Mouse (Mus musculus) frontal cortex, adult (tissue): Measurements from ENCODE around the gene Prelp.

Source experiments
- ATAC-seq: cut with Nextera tagmentation; 2 replicates; pipeline ENCODE4 v1.9.2; 2017; ENCODE audit warnings: mild to moderate bottlenecking, moderate library complexity, mixed read lengths; ENCODE audit not compliant: low TSS enrichment

The Prelp gene

DNA sequence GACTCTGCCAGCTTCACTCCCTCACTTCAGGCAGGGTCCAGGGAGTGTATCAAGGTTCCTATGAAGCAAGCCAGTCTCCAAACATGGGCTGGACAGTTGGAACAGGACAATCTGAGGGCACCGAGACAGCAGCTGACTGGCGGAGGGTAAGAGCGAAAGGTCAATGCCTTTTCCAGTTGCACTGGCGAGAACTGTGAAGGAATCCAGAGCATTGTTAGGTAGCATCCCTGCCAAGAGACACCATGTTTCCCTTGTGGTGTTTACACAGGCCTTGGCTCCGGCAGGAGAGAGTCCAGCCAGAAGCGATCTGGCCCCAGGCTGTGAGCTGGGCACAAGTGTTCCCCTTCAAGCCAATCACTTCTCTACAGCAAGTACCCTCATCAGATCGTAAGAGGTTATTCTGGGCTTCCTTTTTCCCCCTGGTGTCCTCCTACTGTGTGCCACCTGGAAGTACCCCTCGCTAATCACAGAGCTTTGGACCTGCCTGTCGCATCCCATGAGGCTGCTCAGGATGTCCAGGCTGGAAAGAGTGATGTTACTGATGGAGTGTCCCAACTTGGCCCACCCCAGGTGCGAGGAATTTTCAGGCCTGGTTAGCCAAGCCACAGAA, 13.2 kb upstream of the Prelp start:
- no peak for ATAC-seq

DNA sequence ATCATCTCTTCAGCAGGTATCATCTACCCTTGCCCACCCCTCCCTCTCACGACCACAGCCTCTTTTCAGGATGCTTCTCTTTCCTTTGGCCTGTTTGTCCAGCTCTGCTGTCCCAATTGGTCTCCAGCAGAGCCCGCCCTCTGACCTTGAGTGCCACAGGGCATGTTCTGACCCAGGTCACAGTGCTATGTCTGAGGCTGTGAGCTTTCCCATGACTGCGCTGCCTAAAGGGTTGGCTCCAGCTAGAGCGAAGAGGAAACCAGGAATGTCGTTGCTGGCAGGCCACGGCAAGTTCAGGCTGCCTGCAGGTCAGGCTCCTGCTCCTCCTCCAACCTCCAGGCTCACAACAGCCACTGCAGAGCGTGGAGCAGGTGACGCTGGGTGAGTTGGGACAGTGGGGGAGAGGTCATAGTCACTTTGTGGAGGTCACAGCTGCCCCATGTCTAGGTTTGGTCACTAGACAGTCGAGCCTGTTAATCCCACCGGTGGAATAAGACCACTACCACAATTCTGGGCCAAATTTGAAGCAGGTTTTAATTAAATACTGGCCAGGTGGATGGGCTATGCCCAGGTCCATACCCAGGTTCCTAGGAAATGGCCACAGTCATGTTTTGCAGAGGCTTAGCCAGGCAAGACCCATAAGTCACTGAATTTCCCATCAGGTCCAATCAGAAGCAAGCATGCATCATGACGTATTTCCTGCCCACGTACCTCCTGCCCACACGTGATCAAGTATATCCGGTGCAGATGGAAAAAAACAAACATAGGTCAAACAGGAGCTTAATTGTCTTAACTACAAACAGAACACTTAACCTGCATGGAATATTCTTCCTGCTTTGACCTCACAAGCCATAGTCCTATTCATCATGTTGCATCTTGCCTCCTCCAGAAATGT, 12.3 kb upstream of the Prelp start:
- no peak for ATAC-seq

DNA sequence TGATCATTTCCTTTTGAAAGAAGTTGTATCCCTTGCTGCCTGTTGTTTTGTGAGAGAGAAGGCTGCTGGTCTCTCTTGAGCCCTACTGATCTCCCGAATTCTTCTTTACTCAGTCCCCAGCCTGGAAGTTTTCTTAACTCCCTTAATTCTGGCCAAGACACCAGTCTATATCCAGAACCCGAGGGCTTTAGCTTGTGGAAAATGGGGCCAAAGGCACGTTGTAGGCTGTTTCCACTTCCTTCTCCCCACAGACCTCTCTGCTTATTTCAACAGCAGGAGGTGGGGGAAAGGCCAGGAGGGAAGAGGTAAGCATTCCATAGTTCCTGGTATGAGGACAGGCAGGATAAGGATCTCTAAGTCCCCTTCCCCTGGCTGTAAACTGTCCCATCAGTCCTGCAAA, 8.8 kb upstream of the Prelp start:
- no peak for ATAC-seq

DNA sequence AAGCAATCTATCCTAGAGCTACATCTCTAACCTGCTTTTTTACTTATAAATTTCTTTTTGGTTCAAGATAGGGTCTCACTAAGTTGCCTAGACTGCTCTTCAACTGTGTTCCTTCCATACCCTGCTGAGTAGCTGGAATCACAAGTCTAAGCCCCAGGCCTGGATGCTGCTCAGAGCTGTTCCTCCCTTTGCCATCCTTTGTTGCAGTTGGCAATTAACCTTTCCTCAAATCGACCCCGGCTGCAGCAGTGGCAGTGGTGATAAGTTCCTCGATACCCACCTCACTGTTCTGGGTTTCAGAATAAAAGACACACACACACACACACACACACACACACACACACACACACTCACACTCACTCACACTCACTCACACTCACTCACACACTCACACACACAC, 4.0 kb upstream of the Prelp start:
- no peak for ATAC-seq

DNA sequence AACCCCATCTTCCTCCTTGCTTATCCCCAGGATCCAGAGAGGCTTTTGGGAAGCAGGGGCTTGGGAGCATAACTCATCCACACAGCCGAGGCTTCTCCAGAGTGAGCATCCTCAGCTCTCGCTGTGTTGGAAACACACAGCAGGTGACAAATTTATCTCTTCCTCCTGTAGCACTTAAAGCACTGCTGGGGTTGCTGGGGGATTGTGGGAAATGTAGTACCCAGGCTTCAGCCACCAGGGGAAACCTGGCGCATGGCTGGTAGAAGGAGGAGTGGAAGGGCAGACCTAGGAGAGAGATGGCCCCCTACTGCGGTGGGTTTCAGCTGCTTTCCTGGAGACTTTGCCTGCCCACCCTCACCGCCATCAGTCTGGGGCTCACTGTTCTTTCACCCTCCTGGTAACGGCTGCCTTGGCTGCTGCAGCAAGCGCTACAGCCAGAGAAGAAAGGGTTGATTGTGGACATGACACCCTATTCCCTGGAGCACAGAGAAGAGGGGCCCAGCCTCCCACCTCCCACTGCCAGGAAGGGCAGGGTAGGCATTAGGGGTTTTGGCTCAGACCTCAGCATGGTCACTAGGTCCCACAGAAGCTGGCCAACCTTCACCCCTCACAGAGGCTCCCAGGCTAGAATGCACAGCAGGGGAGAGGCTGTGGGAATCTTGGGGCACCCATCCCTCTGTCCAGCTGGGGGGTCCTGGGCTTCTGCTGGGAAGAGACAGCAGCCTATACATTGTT, 3.1 kb upstream of the Prelp start:
- ATAC-seq: peak; percentile 98

DNA sequence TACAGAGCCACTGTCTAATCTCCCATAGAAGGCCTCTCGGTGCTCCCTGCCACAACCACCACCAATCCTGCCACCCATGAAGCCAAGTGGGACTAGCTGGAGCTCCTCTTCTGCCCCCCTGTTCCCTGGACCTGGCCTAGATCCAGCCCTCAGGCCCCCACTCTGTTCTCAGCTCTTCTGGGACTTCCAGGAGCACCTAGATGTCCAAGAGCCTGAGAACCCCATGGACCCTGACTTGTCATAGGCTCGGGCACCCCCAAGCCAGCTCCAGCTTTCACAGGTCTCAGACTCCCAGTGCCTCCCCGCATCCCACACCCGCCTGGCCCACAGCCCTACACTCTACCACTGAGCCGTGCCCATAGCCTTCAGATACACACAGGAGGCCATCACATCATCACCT, 1.9 kb upstream of the Prelp start:
- ATAC-seq: no peak

DNA sequence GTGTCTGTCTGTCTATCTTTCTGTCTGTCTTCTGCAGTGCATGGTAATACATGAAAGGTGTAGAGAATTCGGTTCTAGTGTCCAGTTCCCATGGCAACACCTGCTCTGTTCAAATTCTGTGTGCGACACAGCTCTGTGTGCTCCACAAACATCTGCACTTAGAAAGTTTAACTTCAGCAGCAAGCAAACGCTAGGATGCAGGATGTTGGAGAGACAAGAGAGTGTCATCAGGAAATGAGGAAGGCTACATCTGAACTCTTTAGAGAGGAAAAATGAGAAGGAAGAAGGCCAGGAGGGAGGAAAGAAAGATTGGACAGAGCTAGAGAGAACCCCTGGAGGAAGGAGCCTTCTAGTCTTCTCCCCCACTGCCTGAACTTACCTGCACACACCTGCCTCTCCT, 338 bp downstream of the Prelp start:
- ATAC-seq: no peak

DNA sequence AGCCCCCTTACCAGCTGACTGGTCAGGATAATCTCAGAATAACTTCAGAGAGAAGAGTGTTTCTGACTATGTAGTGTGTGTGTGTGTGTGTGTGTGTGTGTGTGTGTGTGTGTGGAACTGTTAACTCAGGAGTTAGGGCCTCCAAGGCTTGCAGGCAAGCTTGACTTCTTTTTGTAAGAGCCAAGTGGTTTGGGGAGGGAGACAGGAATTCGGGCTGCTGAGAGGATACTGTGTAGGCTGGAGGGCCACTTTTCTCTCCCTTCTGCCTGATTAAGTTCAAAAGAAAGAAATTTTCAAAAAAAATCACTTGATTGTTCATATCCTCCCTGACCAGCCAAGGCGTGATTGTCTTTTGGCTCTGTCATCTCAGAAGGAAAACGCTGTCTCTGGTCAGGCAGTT, 813 bp downstream of the Prelp start:
- ATAC-seq: no peak

DNA sequence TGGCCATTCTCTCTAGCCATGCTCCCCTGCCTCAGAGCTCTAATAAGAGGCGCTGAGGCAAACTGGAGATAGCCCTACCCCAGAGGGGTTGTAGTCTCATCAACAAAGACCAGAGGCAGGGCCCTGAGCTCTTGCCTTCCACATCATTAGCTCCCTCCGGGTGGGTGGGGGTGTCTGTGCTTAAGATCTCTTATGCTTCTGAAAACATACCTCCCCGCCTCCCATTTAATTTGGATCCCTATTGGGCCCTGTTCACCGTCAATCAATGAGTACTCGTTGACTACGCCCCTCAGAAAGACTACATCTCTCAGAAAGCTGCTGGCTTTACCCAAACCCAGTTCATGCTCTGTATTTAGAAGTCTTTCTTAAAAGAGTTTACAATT, 3.1 kb downstream of the Prelp start:
- ATAC-seq: no peak

DNA sequence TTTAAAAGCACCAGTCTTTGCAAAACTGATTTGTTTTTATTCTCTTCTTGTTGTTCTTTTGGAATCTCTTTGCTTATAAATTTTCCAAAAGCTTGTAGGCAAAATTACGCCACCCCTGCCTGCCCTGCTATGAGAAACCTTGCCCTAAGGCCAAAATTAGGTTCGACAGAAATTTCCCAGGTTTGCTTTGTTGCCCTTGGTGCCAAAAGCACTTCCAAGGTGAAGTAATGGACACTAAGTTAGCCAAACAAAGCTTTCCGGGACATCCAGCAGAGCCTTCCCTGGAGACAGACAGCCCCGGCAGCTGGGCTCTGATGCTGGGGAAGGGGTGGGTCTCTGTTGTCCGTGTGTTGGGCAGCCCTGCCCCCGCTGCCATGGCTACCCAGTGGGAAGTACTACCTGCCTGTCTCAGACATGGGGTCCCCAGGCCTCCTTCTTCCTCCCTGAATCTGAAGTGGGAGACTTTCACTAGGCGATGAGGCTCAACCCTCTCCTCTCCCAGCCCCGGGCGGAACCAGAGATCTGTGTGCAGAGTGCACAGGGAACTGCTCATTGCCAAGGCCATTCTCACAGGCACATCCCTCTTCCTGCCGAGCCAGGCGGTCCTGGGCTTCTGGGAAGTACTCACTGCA, 3.6 kb downstream of the Prelp start:
- ATAC-seq: no peak

DNA sequence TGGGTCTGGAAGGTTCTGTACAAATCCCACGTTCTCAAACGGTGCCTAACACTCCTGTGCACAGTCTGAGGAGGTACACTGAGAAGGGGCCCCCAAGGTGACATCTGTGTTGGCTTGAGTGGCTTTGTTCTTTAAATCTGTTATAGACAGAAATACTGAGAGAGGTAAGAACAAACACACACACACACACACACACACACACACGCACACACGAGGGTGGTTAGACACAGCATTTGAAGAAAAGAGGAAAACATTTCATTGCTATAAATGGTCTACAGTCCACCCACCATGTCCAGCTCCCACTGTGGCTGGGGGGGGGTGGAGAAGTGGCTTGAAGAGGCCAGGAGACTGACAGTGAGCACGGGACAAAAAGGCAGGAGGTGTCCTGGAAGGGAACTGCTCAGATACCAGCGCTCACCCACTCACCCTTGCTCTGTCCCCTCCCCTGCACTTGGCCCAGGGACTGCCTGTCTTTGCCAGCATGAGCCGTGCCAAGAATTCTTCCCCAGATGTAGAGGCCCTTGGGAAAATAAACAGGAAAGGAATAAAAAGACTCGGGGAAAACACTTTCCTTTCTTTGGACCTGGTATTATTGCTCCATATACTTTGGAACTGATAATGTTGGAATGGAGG, 5.4 kb downstream of the Prelp start:
- ATAC-seq: peak; percentile 45; the same call in 1 of the 2 replicates

DNA sequence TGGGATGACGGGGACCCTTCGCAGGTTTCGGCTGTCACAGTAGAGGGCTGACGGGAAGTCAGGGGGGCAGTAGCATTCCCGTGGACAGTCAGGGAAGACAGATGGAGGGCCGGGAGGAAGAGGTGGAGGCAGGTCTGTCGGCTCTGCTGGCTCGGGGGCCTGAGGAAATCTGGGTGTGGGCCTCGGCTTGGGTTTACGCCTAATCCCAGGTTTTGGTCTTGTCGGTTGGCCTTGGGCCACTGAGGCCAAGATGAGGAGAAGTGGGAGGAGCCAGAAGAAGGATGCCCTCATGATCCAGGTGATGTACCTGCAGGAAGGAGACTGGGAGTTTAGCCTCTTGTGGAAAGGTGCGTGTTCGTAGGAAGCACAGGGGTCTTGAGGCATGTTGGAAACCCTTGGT, 6.1 kb downstream of the Prelp start:
- no peak for ATAC-seq

DNA sequence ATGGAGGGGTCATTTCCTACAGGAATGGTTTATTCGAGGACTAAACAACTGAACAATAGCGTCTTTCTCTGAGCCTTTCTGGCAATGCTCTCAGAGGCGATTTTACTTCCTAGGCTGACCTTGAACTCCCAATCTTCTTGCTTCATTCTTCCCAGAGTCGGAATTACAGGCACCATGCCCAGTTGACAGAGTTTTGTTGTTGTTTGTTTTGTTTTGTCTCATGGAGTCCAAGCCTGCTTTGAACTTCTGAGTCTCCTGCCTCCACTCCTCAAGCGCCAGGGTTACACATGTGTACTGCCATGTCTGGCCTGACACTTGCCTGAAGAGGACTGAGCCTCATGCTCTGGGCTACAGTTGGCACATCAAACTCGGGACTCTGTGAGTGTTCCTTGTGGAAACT, 8.2 kb downstream of the Prelp start:
- ATAC-seq: no peak

DNA sequence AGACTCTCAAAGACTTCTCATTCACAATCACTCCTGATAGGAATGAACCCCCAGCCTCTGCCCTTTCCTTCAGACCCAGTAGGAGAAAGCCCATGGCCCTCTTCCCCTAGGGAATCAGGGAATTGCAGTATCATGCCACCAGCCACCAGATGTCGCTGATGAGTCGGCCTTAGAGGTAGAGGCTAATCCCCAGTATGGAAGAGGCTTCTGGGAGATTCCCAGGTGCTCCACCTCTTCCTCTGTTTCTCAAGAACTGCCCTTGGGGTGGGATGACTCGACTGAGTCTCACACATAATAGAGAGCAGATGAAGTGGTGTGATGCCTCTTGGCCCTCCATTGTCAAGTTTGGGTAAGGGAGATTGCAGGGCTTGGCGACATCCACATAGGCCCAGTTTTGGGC, 9.8 kb downstream of the Prelp start:
- no peak; the same call in 1 of the 2 replicates for ATAC-seq

DNA sequence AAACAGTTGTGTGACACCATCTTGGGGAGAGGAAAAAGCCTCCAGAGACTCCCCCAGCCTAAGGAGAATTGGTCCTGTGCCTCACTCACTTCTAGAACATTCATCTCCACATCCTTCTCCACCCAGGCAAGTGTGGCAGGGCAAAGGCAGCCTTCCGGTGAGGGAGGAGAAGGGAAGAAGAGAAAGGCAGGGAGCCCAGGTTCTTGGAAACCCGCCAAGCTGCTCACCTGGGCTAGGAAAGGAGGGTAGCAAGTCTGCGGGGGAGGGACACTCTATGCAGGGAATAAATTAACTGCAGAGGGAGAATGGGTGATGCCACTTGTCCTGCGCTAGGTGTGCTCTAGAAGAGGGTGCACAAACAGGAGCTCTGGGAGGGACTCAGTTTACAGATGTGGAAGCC, 10.2 kb downstream of the Prelp start:
- no peak for ATAC-seq

DNA sequence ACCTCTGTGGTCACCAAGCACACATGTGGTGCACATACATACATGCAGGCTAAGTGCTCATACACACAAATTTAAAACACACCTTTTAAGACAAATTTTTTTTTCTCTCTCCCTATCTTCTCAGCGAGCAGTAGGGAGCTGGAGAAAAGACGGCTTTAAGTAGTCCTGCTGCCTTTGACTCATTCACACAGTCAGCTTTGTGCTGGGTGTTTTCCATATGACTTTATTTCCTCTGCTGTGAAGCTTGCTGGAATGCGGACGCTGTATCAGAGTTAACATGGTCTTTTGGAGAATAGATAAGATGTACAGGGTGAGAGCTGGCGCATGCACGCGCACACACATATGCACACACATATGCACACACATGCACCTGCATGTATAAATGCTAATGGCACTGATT, 11.1 kb downstream of the Prelp start:
- ATAC-seq: peak; percentile 40; the same call in 1 of the 2 replicates

DNA sequence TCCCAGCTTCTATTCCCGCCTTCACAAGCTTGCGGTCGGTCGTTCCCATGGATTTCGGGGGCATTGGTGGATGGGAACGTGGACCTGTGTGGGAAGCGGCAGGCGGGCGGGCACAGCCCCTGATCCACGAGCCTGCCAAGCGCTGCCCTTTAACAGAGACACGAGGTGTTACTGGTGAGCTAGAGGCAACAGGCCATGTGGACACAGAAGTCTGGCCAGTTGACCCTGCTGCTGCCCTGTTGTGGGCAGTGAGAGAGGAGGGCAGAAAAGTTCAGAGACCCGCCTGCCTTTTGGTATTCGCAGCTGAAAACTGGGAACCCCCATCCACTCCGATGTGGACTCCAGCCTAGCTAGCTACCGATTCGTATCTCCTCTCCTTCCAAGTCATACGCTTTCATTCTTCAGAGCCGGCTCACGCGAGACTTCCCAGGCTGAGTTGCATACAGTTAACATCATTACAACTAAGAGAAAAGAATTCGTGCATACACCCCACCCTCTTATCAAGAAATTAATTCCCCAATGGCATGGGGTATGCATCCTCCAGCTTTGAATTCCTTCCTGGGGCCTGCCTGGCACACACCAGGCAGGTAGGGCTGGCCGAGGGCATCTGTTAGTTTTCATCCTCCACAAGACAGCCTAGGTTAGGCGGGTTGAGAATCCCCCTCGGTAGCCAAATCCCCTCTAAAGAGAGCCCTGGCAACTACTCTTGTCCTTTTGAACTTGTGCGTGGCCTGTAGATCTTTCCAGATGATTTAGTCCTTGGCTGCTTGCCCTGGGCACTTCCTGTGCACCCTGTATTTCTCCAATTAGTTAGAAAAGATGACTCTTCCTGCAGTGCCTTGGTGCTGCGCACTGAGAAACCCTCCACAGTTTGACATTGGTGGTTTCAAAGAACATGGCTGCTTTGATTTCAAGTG, 12.3 kb downstream of the Prelp start:
- ATAC-seq: peak; percentile 62

DNA sequence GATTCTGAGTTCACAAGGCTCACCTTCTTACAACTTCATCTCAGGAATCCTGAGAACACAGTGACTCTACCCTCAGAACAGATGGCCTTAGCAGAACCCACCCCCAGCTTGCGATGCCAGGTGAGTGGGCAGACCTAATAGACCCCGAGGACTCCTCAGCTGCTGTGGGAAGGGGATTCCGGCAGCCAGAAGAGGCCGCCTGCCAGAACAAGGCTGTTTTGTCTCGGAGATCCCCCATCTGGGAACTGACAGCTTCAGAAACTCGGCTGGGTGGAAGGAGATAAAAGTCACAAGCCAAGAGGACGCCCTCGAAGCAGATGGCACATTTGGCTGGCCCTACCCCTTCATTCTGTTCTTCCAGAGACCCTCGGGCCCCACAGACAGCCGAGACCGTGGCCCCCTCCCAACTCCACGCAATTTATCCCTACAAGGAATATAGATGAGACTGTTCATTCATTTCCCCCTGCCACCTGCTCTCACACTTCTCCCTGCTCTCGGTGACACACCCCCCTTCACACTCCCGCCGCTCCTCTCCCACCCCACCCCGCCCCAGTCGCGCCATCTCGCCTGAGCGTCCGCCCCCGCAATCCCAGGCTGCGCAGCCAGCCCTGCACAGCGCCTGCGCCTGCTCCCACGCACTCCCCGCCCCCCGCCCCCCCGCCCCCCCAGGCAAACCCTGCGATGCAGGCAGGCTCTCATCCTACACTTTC, 13.1 kb downstream of the Prelp start, which contains the start of gene Optc:
Optc (minus strand) TSS at position 51 of the 710 bp plus-strand sequence.
- peak; percentile 31 for ATAC-seq

DNA sequence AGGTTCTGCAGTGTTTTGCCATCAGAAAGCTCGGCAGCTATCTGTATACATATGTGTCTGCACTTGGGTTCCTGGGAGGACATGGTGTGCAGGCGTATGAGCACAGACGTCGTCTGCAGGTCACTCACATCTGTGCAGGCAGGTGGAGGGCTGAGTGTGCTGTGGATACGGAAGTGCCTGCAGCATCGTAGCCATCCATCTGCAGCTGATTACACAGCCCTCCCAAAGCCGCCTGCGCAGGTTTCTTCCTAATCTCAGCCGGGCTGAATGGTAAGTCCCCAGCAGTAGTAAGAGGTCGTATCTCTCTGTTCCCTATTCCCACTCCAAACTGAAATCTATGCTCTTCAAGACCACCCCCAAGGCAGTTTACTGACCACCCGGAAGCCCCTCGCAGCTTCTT, 14.8 kb downstream of the Prelp start:
- ATAC-seq: no peak

DNA sequence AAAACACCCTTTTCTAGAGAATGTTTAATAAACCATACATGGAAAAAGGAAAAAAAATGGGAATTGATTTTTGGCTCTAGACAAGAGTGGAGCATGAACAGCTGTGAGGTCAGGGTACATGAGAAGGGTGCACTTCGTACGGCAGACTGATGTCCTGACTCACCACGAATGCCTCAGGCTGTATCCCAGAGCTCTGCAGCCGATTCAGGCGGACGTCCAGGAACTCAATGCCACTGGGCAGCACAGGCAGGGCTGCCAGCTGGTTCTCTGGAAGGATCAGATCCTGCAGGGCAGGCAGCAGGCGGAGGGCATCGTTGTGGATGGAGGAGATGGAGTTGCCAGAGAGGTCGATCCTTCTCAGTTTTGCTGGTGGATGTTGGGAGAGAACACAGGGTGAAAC, 20.4 kb downstream of the Prelp start:
- no peak for ATAC-seq
